Mouse (Mus musculus) lung, embryonic 16.5 days (tissue): ENCODE measurements at regions not wholly inside any gene's neighbourhood (a gene's known extent, or its start where the extent isn't known, plus 50 kb on each side); places are given as distances from the start of the nearest gene placed in this dataset.

ENCODE experiments used
- ATAC-seq: fragments of 200-750 bp; cut with Nextera tagmentation; 2 replicates; pipeline ENCODE4 v1.8.0; 2017; ENCODE audit warnings: low read depth, mild to moderate bottlenecking, moderate library complexity
- H3K27ac ChIP-seq: fragments of 300-500 bp; sonication (generic); 2 replicates; pipeline ENCODE4 v1.5.1; 2014; ENCODE audit warnings: mild to moderate bottlenecking, control low read depth, low read length
- H3K27me3 ChIP-seq: fragments of 300-500 bp; sonication (generic); 2 replicates; pipeline ENCODE4 v1.6.1; 2014; ENCODE audit warnings: low read depth, low read length, mixed read lengths; ENCODE audit not compliant: control insufficient read depth, insufficient read depth
- H3K36me3 ChIP-seq: fragments of 300-500 bp; sonication (generic); 2 replicates; pipeline ENCODE4 v1.6.1; 2014; ENCODE audit warnings: low read length; ENCODE audit not compliant: control insufficient read depth, insufficient read depth
- H3K4me1 ChIP-seq: fragments of 300-500 bp; sonication (generic); replicated peaks from 2 replicates; pipeline ENCODE4 v1.6.1; 2014; ENCODE audit warnings: low read length, mixed read lengths; ENCODE audit not compliant: control insufficient read depth, insufficient read depth
- H3K4me2 ChIP-seq: fragments of 300-500 bp; sonication (generic); 2 replicates; pipeline ENCODE4 v1.6.1; 2014; ENCODE audit warnings: low read depth, low read length, control low read depth
- H3K4me3 ChIP-seq: fragments of 300-500 bp; sonication (generic); 2 replicates; pipeline ENCODE4 v1.5.1; 2014; ENCODE audit warnings: mild to moderate bottlenecking, low read length, control low read depth
- H3K9ac ChIP-seq: fragments of 300-500 bp; sonication (generic); 2 replicates; pipeline ENCODE4 v1.6.1; 2014; ENCODE audit warnings: low read length, control low read depth
- H3K9me3 ChIP-seq: fragments of 300-500 bp; sonication (generic); 2 replicates; pipeline ENCODE4 v1.6.1; 2016; ENCODE audit warnings: low read length; ENCODE audit not compliant: control insufficient read depth
- WGBS: fragments of 180-500 bp; shearing (Covaris S2); extraction: QIAGEN DNeasy Blood & Tissue Kit; methylation state at CpG from one replicate; pipeline ENCODE4 v1.1.7; 2014; 5-methylcytosine and 5-hydroxymethylcytosine counted together

DNA sequence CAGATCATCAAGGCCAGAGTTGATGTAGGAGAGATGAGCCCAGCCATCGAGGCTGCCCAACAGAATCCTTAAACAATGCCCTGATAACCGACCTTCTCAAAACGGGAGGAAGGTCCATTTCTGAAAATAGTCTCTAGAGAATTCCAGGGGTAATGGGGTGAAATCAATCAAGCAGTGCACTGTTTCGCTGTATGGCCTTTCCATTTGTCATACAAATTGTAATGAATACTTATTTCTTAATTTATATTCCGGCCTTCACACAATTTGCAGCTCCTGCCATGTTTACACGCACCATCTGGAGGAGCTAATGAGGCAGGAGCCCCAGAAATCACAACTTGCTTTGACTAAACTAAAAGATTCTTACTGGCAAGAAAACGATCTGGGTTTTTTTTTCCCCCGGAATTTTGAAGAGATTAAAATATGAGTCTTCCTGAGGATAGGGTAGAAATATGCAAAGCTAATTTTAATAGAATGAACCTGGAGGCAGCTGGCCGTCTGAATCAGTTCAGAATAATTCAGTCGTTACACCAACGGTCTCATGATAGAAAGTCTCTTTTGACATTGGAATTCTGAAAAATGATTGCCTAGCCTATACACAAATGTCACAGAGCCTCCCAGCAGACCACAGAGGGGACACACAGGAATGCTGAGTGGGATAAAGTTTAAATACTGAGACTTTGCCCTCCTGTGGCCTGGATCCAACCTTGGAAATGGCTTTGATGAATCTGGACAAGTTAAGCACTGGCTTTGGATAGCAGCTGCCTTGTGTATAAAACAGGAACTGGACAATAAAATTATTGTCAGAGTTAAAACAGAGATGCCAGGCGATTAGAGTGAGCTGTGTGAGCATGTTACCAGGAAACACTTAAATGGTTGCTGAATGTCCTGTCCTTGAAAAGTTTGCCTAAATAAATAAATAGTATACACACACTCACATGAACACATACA lies 115.0 kb upstream of the Frem1 start:
- Histone ChIP-seq H3K36me3 (no peaks in the 10 kb centered on the region), H3K4me2 (no peak overlapping the region), H3K27ac (peak overlapping the region; percentile 77), H3K4me1 (peaks cover 4% of the 10 kb centered on the region), H3K9me3 (no peaks in the 10 kb centered on the region), H3K27me3 (no peaks in the 10 kb centered on the region), H3K9ac (no peak overlapping the region), H3K4me3 (no peak overlapping the region)
- 43% methylated on average over 12 of the region's 12 CpGs for WGBS
- peak; percentile 94 for ATAC-seq

DNA sequence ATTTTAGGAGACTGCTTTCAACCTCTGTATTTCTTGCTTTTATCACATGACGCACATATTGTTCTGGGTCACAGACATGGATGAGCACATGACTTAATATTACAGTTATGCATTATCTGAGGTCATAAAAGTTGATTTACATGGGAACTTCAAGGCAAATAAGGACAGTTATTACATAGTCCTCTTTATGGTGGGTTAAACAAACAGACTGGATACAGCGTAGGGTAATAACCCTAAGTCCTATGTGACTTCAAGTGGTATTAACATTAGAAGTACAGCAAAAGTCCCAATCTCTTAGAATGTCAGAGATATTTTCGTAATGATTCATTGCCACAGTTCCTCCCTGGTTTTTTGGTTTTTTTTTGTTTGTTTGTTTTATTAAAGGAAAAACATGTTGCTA lies 94.6 kb upstream of the Frem1 start:
- Histone ChIP-seq H3K4me2 (no peak overlapping the region), H3K4me3 (no peak overlapping the region), H3K4me1 (0 out of 2 replicates have a peak, but pooled peaks cover 3% of the 10 kb centered on the region), H3K27ac (peak overlapping the region; percentile 68), H3K9ac (no peak overlapping the region), H3K9me3 (no peaks in the 10 kb centered on the region), H3K36me3 (no peaks in the 10 kb centered on the region), H3K27me3 (no peaks in the 10 kb centered on the region)
- WGBS = 88% methylated on average over 3 of the region's 3 CpGs
- ATAC-seq = no peak

DNA sequence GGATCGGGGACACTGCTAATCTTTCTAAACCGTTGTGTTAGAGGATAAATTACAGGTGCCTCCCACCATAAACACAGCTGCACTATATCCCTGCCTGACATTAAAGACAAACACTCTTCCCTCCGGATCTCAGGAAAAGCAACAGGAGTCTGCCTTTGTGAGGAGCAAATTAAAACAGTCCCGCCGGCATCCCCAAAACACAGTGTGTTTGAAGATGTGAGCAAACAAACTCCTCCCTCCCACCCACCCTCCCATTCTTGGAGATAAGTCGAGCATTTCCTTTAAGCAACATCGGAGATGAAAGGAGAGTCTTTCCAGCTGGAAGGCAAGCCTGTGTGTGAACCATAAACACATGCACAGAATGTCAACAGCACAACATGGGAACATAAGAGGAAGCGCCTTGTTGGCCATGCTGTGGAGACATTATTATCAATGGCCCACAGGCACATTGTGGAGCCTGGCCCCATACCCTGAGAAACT lies 93.6 kb upstream of the Frem1 start:
- no peaks in the 10 kb centered on the region for H3K36me3 ChIP-seq
- no peak overlapping the region for H3K4me3 ChIP-seq
- ATAC-seq = peak; percentile 90
- 5% methylated on average over 8 of the region's 8 CpGs for WGBS
- no peak overlapping the region for H3K4me2 ChIP-seq
- 0 out of 2 replicates have a peak, but pooled peaks cover 3% of the 10 kb centered on the region for H3K4me1 ChIP-seq
- H3K27me3 ChIP-seq = no peaks in the 10 kb centered on the region
- no peak overlapping the region for H3K9ac ChIP-seq
- peak overlapping the region; percentile 75 for H3K27ac ChIP-seq
- no peaks in the 10 kb centered on the region for H3K9me3 ChIP-seq

DNA sequence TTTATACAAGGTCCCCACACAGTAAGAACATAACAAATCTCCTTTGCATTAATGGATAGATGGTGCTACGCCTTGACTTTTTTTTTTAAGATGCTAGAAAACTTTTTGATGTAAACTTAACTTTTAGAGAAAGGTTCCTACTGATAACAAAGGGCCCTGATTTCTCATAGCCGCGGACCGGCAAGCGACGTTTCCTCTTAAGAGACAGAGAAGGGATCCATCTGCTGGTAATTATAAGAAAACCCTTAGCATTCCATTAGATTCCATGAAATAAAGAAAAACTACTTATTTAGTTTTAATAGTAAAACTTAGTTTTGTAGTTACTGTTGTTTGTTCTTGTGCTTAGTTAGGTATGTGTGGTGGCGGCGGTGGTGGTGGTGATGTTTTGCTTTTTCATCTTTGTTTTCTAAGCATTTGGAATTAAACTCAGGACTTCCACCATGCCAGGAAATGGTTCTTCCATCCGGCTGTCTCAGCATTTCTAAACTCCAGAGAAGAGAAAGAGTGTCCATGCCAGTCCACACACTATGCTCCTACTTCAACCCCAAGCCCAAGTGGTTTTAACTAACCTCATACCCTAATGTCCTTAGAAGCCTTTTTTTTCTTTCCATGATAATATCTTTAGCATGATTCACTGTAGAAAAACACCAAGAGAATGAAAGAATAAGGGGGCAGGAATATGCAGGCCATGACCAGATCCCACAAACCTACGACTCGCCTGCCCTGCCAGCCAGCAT lies 92.8 kb upstream of the Frem1 start:
- ATAC-seq = no peak
- H3K4me2 ChIP-seq = no peak overlapping the region
- H3K9me3 ChIP-seq = no peaks in the 10 kb centered on the region
- H3K36me3 ChIP-seq = no peaks in the 10 kb centered on the region
- no peak overlapping the region for H3K9ac ChIP-seq
- peak overlapping the region; percentile 75 for H3K27ac ChIP-seq
- 0 out of 2 replicates have a peak, but pooled peaks cover 3% of the 10 kb centered on the region for H3K4me1 ChIP-seq
- no peaks in the 10 kb centered on the region for H3K27me3 ChIP-seq
- 34% methylated on average over 11 of the region's 11 CpGs for WGBS
- no peak overlapping the region for H3K4me3 ChIP-seq

DNA sequence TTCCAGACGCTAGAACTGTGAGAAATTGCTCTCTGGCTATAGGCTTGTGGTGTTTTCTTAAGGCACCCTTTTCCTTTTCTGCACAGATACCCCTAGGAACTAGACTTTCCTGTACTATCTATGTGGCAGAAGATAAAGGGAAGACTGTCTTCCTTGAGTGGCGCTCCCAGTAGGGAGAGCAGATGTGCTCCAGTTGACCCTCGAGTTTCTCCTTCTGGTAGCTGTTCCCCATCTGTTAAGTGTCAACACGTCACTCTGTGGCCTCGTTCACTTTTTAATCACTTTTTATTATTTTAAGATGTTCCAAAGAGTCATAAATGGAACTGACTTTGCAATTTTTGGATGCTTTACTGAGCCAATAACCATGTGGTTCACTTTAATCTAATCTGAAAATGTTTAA lies 89.6 kb upstream of the Frem1 start:
- no peaks in the 10 kb centered on the region for H3K36me3 ChIP-seq
- no peak overlapping the region for H3K4me2 ChIP-seq
- no peak overlapping the region for H3K9ac ChIP-seq
- no peaks in the 10 kb centered on the region for H3K4me1 ChIP-seq
- H3K4me3 ChIP-seq = no peak overlapping the region
- H3K27me3 ChIP-seq = no peaks in the 10 kb centered on the region
- no peaks in the 10 kb centered on the region for H3K9me3 ChIP-seq
- H3K27ac ChIP-seq = 0 out of 2 replicates have a peak overlapping the region, but pooled peaks have one; percentile 22
- ATAC-seq = no peak
- WGBS = 48% methylated on average over 5 of the region's 5 CpGs

DNA sequence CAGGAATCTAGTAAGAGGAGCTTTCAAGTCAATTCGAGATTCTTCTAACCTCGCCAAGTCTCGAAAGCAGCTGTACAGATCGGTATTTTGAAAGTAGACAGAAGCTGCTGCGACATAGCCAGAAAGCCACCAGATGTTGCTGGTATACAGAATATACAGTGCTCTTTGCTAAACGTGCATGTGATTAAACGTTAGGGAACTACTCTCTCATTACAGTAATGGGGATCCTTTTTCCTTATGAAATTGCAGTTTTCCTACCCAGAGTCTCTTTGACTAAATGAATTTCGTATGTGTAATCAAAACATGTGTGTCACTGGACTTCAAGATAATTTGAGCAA lies 70.5 kb upstream of the Frem1 start:
- no peaks in the 10 kb centered on the region for H3K4me1 ChIP-seq
- WGBS = 61% methylated on average over 8 of the region's 8 CpGs
- no peak overlapping the region for H3K27ac ChIP-seq
- no peak overlapping the region for H3K4me2 ChIP-seq
- H3K36me3 ChIP-seq = no peaks in the 10 kb centered on the region
- H3K9ac ChIP-seq = no peak overlapping the region
- ATAC-seq = no peak
- no peak overlapping the region for H3K4me3 ChIP-seq
- H3K27me3 ChIP-seq = no peaks in the 10 kb centered on the region
- H3K9me3 ChIP-seq = no peaks in the 10 kb centered on the region

DNA sequence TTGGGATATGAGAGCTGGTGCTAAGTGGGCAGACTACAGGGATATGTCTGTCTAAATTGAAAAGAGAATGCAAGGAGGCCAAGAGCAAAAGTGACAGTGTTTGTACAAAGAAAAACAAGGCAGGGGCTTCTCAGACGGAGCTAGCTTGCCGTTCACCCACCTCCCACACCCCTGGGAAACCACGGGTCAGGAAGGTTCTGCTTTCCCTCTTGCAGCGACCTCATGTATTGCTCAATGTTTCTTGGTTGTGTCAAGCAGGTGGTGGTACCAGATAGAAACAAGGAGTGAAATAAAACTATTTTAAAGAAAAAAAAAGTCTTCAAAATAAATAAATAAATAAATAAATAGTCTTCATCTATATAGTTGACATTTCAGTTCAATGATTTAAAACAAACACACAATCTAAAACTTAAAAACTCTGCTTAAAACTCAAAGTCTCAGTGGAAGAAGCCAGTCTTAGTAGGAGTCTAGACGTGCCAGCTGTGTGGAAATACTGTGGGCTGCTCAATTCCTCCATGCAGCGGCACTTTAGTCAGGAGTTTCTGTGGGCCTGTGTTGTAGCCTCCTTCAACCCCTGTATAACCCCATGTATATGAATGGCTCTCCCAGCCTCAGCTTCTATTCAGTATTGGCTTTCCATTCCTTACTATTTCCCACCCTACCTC lies 70.0 kb upstream of the Frem1 start:
- H3K4me1 ChIP-seq = no peaks in the 10 kb centered on the region
- H3K4me3 ChIP-seq = no peak overlapping the region
- no peaks in the 10 kb centered on the region for H3K9me3 ChIP-seq
- no peak overlapping the region for H3K27ac ChIP-seq
- ATAC-seq = no peak
- no peak overlapping the region for H3K9ac ChIP-seq
- H3K27me3 ChIP-seq = no peaks in the 10 kb centered on the region
- no peak overlapping the region for H3K4me2 ChIP-seq
- 84% methylated on average over 6 of the region's 6 CpGs for WGBS
- H3K36me3 ChIP-seq = no peaks in the 10 kb centered on the region

DNA sequence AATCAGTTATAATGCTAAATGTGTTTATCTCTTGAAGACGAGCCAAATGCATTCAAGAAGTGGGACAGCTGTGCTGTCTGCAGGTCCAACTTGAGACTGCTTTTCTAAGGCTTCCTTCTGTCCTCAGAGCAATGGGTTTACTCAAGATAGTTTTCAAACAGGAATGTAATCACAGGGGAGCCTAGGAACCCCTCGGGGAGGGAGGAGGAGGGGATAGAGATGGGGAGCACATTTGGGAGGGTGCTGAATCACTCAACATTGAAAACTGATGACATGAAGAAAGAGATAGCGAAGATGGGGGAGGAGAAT lies 56.5 kb upstream of the Frem1 start:
- Histone ChIP-seq H3K9me3 (no peaks in the 10 kb centered on the region), H3K9ac (no peak overlapping the region), H3K4me2 (no peak overlapping the region), H3K36me3 (no peaks in the 10 kb centered on the region), H3K4me1 (peaks cover 4% of the 10 kb centered on the region; the same call in 1 of the 2 replicates), H3K27me3 (no peaks in the 10 kb centered on the region), H3K4me3 (no peak overlapping the region), H3K27ac (peak overlapping the region; percentile 81)
- WGBS = 37% methylated on average over 3 of the region's 3 CpGs
- peak; percentile 88 for ATAC-seq
